Mouse (Mus musculus): Measurements from ENCODE around the gene Atxn7.
"Not testable (repeated sequence)": the region's sequence is repeated elsewhere in the genome, so short reads cannot be mapped to it uniquely, and the experiment has no call there.

The Atxn7 gene

DNA sequence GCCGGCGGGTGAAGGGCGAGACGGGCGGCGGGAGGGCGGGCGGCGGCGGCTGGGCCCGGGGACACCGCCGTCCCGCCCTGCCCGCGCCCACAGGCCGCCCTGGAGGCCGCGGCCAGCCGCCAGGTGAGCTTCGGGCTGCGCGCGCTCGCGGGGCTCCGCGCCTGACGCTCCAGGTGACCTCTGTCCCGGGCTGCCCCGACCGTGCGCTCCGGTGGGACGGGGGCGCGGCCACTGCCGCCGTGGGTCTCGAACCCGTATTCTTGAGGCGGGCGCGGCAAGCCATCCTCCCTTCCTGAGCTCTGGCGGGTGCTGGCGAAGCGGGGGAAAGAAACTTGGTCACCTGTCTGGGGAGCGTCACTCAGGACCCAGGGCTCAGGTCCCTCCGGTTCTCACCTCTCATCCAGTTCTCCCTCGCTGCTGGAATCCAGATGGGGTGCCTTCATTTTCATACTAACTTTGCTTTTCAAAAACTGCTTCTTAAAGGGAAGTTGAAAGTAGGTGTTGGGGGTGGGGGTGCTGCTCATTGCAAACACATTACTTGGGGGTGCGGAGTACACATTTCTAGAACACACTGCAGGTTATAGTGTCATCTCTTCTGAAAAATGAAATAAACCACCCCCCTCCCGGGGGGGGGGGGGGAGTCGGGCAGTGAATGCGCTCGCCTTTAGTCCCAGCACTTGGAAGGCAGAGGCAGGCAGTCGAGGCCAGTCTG lies at the start of gene Atxn7, which contains the start of gene Thoc7:
TSS of gene Atxn7 (plus strand) at position 40 of the 712 bp plus-strand sequence.
TSS of gene Thoc7 (minus strand) at position 452 of the 712 bp plus-strand sequence.
- DNase-seq (ENCODE audit: low spot score): peak; percentile 70

DNA sequence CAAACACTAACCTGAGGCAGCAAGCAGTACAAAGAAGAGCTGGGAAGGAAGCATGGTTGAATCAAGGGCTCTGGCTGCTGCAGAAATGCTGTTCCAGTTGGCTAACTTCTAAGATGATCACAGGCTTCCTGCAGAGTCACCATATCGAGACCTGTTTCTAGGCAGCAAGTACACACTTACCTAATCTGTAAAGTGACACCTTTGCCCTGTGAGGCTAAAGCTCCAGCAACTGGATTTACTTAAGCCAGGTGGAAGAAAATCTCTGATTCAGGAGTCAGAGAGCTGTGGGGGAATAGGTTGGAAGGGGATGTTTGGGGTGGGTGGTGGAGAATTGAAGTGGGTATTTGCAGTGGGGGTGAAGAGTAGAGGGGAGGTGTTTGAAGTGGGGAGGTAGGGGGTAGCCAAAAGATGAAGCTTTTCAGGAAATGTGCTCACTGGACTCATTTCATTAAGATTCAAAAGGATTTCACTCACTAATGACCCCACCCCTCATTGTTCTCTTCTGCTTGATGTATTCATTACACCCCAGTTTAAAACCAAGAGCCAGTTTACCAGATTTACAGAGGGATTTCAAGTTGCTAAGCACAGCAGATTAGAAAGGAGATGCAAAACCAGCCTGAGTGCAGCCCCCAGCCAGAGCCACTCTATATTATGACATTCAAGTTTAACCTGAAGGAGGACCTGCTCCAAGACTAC lies 46.7 kb upstream of the Atxn7 start, which contains the start of gene Gm281:
TSS of gene Gm281 (minus strand) at position 92 of the 696 bp plus-strand sequence.
- no peak for DNase-seq (ENCODE audit: low spot score)

DNA sequence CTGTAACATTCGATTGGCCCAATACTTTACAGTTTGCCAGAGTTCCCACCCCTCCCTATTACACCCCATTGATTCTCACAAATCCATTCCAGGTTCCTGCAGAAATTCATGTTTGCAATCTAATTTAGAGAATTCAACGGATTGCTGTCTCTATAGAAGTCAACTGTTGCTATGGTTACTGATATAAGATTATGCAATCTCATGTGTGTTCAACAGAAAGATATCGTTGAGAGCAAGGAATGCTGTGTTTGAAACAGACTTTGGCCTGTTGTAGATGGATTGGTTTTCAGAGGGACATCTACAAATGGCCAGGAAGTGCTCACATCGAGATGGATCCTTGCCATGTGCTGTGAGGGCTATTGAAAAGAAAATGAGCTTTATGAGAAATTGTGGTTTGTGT lies 46.0 kb upstream of the Atxn7 start:
- DNase-seq (ENCODE audit: low spot score): no peak

DNA sequence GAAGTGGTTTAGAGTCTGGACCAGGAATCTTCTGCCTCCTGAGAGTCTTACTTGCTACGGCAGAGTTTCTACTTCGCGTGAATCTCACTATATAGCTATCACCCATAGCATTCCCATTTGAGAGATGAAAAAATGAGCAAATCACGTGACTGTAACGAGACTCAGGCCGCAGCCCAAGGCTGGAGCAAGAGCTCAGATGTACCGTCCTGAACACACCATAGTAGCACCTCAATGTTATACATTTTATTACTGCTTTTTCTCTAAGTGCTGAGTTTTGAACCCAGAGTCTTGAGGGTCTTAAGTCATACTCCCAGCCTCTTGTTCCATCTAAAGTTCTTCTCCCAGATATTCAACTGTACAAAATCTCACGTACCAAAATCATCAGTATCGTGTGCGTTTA lies 44.0 kb upstream of the Atxn7 start:
- no peak for DNase-seq (ENCODE audit: low spot score)

DNA sequence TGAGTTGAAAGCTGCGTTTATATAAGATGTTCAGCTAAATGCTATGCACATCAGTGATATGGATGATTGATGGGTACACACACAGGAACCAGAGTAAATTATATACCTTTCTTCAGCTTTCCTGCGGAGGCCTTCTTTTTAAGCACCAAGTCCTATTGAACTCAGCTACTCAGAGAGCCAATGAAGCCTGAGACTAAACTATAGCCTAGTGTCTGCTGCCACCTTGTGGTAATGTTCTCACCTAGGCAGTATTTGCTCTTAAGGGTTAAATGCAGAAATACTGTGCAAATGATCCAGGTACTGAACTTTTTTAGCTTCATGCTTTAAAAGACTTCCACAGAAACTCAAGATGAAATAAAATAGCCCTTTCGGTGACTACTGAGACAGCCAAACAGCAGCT lies 43.6 kb upstream of the Atxn7 start:
- peak; percentile 66 for DNase-seq (ENCODE audit: low spot score)

DNA sequence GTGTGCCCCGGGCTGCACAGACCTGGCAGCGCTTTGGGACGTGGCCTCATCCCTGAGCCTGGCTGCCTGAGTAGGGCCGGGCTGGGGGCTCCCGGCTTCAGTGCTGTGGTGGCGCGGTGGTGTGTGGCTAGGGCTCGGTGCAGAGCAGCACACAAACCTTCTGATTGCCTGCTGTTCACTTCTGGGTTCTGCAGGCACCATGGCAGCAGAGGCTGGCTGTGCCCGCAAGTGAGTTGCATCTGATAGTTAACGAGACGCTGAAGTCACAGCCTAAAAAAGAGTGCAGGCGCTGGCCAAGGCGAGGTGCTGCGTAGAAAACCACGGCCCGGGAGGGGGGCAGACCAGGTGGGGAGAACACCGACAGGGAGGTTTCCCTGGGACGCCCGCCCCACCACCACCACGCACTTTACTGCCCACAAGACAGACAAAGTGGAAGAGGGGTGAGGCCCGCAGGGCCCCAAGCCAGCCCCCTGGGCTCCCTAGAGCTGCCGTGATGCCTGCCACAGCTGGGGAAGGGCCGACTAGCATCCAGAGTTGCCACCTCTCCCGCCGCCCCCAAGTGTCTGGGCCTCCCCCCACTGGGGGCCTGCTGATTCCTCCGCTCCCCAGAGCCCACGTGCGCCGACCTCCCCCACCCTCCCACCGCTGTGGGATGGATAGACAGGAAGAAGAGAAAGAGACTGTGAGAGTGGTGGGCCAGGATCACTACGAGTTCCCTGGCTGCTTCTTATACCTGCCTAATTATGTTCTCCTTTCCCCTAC lies 27.8 kb upstream of the Atxn7 start:
- DNase-seq (ENCODE audit: low spot score): no peak

DNA sequence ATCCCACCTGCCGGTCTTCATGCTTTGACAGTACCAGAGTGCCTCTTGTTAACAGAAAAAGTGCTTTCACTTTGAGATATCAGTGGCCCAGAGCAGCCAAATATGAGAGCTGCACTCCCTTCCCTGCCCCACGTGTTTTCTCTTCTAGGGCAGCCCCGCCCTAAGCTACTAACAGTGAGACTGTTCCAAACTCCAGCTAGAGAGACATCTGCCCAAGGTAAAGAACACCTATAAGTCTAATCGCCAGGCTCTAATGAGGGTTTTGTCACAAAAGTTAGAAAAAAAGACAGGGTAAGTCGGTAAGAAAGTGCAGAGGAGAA lies 27.2 kb upstream of the Atxn7 start:
- DNase-seq (ENCODE audit: low spot score): no peak

DNA sequence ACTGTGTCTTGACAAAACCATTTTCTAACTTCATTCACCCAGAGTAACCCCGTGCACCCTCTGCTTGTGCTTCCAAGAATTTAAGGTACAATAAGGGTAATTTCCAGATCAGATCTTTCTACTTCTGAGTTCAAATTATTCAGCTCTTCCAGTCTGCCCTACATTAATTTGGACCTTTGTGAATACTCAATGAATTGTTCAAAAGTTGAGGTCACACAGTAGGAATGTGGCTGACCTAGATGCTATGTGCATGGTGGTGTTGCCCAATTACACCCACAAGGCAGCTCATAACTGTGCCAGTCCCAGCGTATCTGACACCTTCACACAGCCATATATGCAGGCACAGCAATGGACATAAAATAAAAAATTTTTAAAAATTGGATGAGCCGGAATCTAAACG lies 16.6 kb upstream of the Atxn7 start:
- DNase-seq (ENCODE audit: low spot score): no peak

DNA sequence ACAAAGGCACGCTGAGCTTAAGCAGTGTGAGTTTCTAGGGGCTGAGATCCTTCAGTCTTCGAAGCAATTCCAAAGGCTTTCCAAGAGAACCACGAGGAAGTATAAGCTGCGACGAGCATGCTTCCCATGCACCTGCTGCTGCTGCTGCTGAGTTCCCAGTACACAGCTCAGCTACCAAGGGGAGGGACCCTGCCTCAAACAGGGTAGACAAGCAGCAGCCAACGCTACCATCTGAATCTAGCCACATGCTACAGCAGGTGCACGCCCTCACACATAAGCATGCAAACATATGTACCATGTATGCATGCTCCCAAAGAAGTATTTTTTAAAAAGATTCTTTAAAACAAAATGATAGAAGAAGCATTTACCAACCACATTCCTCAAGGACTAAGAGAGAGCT lies 12.9 kb upstream of the Atxn7 start:
- DNase-seq (ENCODE audit: low spot score): no peak

DNA sequence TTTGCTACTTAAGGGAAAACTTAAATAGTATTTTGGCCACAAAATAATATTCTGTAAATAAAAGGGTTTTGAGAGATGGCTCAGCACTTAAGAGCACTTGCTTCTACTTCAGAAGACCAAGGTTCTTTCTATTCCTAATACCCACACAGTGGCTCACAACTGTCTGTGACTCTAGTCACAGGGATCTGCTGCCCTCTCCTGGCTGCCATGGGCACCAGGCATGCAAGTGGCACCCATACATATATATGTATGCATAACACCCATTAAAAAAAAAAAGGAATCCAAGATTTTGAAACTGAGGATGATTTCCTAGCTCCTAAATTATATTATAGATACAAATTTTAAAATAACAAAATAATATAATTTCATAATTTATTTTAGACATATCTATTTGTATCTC lies 10.8 kb upstream of the Atxn7 start:
- DNase-seq (ENCODE audit: low spot score): peak; percentile 53

DNA sequence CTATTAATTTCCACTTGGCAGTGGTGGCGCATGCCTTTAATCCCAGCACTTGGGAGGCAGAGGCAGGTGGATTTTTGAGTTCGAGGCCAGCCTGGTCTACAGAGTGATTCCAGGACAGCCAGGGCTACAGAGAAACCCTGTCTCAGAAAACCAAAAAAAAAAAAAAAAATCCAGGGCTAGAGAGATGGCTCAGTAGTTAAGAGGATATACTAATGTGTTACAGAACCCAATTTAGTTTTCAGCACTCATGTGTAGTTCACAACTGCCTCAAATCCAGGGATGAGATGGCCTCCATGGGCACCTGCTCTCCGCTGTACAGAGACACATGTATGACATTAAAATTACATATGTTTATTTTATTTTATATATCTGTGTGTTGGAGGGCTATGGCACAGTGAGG lies 9.1 kb upstream of the Atxn7 start:
- not testable (repeated sequence) for DNase-seq (ENCODE audit: low spot score)

DNA sequence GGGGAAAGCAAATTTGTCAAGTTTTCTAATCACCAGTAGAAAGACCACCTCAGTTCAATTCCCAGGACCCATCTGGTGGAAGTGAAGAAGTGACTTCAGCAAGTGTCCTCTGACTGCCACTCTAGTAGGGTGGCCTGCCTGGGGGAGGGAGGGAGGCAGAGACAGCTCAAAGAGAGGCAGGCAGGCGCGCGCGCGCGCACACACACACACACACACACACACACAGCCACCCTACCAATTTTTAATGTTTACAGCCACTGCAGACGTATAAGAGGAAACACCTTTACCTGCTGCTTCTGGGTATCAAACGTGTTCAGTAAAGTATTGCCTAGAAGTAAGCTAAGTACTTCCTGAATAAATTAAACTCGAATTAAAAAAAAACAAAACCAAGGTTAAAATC lies 1.2 kb upstream of the Atxn7 start:
- peak; percentile 51 for DNase-seq (ENCODE audit: low spot score)

DNA sequence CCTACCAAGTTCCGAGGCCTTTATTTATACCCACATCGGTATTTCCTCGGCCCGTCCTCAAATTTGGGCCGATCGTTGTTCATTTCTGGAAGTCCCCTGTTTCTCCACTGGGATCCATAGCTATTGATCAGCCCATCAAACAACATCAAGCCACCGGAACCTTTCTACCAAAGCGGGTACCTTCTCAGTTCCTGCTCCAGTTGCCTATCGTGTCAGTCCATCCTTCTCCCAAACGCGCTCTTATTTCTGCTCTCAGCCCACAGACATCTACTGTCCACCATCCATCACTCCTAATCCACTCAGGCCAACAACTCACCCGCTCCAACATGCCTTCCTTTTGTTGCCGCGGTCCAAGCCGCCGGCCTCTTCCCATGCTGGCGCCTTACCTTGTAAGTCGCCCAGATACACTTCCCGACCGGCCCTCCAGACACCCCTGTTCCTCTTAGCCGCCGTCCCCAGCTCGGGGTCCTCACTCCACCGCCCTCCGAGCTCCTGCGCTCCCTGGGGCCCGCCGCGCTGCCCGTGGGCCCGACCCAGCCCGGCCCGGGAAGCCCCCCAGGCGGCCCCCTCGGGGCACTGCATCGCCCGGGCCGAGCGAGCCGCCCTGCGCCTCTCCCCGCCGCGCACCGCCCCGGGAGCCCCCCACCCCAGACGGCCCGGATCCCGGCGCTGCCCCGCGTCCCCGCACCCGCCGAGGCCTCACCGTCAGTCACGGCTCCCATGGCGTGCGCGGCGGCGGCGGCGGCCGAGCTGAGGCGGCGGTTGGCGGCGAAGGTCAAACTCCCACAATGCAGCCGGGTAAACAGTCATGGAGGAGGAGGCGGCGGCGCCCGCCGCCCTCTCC lies 536 bp upstream of the Atxn7 start:
- peak; percentile 79 for DNase-seq (ENCODE audit: low spot score)

DNA sequence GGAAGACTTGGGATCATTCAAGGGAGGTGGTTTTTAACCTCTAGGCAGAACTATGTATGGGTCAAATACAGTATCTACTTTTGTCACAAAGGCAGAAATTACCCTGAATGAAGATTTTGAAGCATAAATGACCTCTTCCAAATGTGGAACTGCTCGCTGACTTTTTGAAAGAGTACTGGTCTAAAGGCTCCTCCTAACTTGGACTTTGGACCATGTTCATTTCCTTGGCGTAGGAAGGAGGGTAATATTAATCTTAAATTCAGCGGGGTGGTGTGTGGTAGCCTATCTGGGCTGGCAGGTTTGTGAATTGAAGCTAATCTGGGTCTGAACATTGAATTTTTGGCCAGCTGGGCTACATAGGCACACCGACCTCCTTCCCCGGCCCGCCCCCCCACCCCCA lies 1.2 kb downstream of the Atxn7 start:
- DNase-seq (ENCODE audit: low spot score): no peak

DNA sequence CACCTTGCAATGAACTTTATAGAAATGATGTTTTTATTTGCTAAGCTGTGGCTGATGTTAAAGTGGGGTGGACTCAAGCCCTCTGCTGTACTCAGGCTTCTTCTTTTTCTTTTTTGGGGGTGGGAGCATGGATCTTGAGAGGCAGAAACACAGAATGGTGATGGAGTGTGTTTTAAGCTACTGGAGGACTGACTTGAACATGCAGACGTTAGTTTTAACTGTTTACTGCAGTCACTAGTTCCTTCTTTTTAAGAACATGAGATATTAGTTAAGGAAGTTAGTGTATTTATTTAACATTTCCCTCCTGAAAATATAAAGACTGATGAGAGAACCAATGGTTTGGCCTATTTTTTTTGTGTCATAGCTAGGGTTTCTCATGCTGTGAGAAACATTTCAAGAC lies 2.3 kb downstream of the Atxn7 start:
- DNase-seq (ENCODE audit: low spot score): no peak

DNA sequence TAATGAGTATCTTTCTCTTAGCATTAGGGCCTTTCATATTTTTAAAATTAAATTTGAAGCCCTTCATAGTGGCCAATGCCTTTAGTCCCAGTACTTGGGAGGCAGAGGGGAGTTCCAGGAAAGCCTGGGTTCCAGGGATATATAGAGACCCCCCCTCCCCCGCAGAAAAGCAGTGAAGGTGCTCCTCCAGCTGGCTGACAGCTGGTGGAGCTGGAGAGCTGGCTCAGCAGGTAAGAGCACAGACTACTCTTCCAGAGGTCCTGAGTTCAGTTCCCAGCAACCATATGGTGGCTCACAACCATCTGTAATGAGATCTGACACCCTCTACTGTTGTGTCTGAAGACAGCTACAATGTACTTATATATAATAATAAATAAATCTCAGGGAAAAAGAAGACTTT lies 6.4 kb downstream of the Atxn7 start:
- no peak for DNase-seq (ENCODE audit: low spot score)

DNA sequence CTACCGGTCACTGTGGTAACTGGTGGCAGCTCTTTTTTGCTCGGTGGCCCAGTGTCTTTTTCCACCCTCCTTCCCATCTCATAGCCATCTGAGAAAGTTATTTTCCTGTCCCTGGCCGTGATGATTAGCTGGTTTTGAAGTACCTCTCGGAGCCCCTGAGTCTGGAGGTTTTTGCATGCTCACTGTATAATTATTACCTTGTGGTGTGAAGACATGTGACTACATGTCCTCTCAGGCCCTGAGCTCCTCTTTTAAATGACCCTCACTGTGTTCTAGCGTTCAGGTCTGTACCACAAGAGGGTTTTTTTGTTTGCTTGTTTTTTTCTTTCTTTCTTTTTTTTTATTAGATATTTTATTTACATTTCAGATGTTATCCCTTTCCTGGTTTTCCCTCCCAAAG lies 7.2 kb downstream of the Atxn7 start:
- DNase-seq (ENCODE audit: low spot score): no peak

DNA sequence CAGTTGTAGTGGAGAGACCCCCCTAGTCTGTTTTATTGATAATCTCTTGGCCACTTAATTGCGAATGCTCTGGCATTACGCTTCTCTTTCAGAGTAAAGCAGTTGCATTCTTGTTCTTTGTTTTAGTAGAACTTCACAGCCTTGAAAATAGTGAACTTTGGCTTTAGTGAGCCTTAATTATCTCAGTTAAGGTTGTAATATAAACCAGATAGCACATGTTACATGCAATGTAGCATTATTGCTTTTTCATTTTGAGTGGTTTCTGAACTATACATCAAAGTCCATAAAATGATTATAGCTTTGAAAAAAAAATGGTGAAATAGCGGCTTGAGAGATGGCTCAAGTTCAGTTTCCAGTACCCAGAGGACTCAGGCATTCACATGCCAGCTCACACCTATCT lies 9.3 kb downstream of the Atxn7 start:
- DNase-seq (ENCODE audit: low spot score): no peak

DNA sequence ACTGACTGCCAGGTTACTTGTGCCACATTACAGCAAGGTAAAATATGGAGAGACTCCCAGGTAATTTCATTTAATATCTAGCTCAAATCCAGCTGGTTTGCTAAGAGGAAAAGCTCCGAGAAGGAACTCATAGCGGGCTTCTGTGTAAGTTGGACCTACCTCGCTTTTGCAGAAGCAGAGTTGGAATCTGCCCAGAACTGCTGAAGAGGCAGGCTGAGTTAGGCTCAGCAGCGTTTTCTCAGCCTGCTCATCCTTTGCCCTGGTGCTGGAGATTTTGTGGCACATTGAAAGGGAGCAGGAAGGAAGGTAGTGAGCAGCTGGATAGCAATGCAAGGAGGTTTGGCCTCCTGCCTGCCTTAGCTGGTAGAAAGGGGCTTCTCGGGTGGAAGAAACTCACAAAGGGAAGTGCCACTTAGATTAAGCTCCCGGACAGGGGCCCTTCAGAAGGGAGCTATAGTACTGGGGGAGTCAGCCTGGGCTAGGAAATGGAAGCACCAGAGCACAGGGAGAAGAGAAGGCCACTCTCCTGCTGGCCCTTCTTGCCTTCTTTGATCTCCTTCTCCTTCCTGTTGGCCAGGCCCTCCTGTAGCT lies 10.5 kb downstream of the Atxn7 start:
- DNase-seq (ENCODE audit: low spot score): no peak

DNA sequence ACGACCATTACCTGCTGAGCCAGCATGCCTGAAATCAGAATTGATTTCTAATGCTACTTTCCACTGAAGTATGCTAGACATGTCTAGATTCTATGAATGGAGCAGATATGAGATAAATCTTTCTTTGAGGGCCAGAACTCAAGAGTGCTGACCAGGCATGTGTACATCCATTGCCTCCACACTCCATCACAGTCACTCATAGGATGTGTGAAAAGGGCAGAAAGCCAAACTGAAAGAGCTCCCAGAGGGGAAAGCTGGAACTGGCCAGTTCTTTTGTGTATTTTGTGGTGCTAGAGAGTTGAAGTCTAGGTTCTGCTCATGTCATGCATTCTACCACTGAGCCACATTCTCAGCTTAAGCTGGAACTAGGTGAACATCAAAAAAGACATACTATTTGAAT lies 16.3 kb downstream of the Atxn7 start:
- no peak for DNase-seq (ENCODE audit: low spot score)

DNA sequence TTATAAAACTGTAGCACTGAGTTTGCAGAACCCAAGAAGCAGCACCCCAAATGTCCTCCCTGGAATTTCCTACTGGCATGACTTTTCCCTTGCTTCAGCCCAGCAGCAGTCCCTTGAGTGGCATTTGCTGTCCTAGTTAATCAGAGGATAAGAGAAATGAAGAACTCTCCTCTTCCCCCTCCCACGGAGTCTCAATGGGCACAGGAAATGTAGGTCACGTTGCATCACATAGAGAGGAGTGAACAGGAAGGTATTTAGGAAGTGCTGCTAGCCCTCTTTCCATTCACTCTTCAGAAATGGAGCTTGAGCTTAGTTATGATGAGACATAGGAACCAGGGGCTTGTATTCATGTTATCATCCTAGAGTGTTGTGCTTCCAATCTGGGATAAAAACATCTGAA lies 20.0 kb downstream of the Atxn7 start:
- DNase-seq (ENCODE audit: low spot score): no peak

DNA sequence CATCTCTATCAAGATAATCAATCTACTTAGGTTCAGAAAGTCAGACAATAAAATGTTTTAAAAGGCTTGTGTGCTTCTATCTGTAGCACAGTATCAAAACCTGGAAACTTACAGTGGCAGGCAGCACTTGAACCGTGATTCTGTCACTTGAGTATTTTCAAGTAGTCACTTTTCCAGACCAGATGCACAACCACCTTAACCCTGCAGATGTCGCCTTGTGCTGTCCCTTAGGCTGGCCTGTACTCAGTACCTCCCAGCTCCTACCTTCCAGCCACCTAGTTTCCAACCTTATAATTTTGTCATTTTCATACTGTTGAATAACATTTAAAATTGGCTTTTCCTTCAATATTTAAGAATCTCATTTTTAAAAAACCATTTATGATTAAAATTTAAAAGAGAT lies 20.9 kb downstream of the Atxn7 start:
- no peak for DNase-seq (ENCODE audit: low spot score)
